Mouse (Mus musculus): ENCODE results near the gene Atp6v1b1. TPM values are rescaled to one million over a fixed set of nuclear protein-coding genes. Genes with fewer than 3 reads are reported as not detected.

Atp6v1b1 gene
- polyA plus RNA-seq (2021; fragmentation: Nextera tagmentation) = not detected in 2 replicates
- long read RNA-seq, experiment 1 = 0 reads
- long read RNA-seq, experiment 2 = 0 reads

DNA sequence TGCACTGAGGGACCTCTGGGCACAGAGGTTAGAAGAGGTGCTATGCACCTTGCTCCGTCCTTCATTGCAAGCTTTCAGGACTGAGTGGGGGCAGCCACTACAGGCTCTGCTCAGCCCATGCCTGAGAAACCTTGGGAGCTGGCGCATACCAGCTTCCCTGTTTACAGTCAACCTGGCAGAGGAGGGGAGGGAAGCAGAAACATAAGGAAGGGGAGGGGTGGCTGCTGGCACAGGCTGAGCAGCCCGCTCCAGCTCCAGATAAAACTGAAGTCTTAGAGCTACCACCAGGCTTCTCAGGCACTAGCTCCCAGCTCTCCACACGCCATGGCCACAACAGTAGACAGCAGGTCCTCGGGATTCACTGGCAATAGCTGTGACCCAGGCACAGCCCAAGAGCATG lies at the start of gene Atp6v1b1:
Atp6v1b1 (plus strand) TSS at position 230 of the 400 bp plus-strand sequence.

DNA sequence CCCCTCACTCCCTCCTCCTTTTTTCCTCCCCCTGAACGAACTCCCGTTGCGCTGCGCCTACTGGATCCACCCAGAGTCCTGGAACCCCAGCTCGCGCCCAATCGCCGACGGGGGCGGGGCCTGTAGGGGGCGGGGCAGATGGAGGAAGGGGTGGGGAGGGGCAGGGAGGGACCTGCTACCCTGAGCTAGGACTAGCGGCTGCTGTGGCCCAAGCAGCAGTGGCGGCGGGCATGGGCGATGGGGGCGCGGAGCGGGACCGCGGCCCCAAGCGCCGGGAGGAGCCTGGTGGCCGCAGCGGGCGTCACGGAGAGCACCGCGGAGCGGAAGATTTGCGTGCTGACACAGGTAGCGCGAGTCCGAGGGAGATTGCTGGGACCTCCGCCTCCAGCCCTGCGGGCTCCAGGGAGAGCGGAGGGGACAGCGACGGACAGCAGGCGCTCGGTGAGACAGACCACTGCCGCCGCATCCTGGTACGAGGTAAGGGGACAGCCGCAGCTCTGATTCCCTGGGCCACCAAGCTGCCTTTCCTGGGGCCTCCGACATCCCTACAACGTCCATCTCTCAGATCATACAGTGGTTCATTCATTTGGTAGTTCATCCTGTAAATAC lies 31.6 kb upstream of the Atp6v1b1 start, which contains the start of gene Vax2:
Vax2 (plus strand) TSS at position 198 of the 609 bp plus-strand sequence.

DNA sequence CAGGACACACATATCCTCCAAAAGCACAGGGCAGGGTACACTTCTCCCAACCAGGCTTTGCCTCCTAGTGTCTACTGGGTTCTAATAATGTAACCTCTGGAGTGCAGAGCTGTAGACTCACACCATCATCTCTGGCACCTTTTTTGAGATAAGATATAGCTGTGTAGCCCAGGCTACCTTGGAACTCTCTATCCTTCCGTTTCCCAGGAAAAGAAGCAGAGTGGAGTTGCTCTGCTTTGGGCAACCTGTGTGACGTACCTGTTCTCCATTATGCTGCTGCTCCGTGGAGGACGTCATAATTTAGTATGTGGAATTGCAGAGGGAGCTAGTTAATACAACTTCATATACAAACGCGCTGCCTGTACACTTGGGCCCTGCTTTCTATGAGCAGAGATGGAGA lies 19.6 kb downstream of the Atp6v1b1 start, which contains the start of gene Ankrd53:
Ankrd53 (plus strand) TSS at position 301 of the 400 bp plus-strand sequence.

GRCm38 (mm10) chr6:83775638-83776293 lies 33.0 kb downstream of the Atp6v1b1 start, which contains the start of gene Tex261:
Gene Tex261, minus strand, starts transcription at chr6:83775813.

GRCm38 (mm10) chr6:83794760-83795296 lies 52.0 kb downstream of the Atp6v1b1 start, which contains the start of gene Nagk:
Gene Nagk, plus strand, starts transcription at chr6:83794982.

Other genes with a start within 250 kb of the Atp6v1b1 start
- 51.5 and 52.4 TPM in 2 replicates for gene Dguok, start 236.0 kb upstream of the Atp6v1b1 start, polyA plus RNA-seq (2021; fragmentation: Nextera tagmentation)
- gene Actg2, start 206.7 kb upstream of the Atp6v1b1 start, polyA plus RNA-seq (2021; fragmentation: Nextera tagmentation) = 0.16 TPM in 1 of 2 replicates, not detected in the other
- gene Stambp, start 170.3 kb upstream of the Atp6v1b1 start, polyA plus RNA-seq (2021; fragmentation: Nextera tagmentation) = 33.7 and 35.5 TPM in 2 replicates
- gene Clec4f, start 86.8 kb upstream of the Atp6v1b1 start, polyA plus RNA-seq (2021; fragmentation: Nextera tagmentation) = not detected in 2 replicates
- not detected in 2 replicates for gene Cd207, start 65.1 kb upstream of the Atp6v1b1 start, polyA plus RNA-seq (2021; fragmentation: Nextera tagmentation)
- not detected in 2 replicates for gene Vax2, start 31.7 kb upstream of the Atp6v1b1 start, polyA plus RNA-seq (2021; fragmentation: Nextera tagmentation)
- gene Ankrd53, start 19.7 kb downstream of the Atp6v1b1 start, polyA plus RNA-seq (2021; fragmentation: Nextera tagmentation) = not detected in 2 replicates
- gene Tex261, start 32.8 kb downstream of the Atp6v1b1 start, polyA plus RNA-seq (2021; fragmentation: Nextera tagmentation) = 54.2 and 59.3 TPM in 2 replicates
- gene Nagk, start 52.0 kb downstream of the Atp6v1b1 start, polyA plus RNA-seq (2021; fragmentation: Nextera tagmentation) = 81.0 and 103 TPM in 2 replicates
- gene Paip2b, start 88.8 kb downstream of the Atp6v1b1 start, polyA plus RNA-seq (2021; fragmentation: Nextera tagmentation) = 14.1 and 15.3 TPM in 2 replicates
- 25.1 and 30.1 TPM in 2 replicates for gene Zfp638, start 124.1 kb downstream of the Atp6v1b1 start, polyA plus RNA-seq (2021; fragmentation: Nextera tagmentation)

Data from left cerebral cortex, adult 6 months (tissue).